Mouse (Mus musculus): ENCODE results near the gene Atf2.

GRCm38 (mm10) chr2:73877891-73878290 is 14.5 kb downstream of the Atf2 start:
- TF ChIP-seq CTCF (IDR thresholded peaks at IDR 0.05; ENCODE audit: borderline replicate concordance, insufficient read depth, low read depth, low read length) (no peak), POLR2A (IDR thresholded peaks at IDR 0.05; ENCODE audit: borderline replicate concordance, insufficient read depth, low read length) (no peak)
